Mouse (Mus musculus) ES-E14 (cell line): ENCODE results near the gene Ubl5. TPM values are rescaled to one million over a fixed set of nuclear protein-coding genes. Genes with fewer than 3 reads are reported as not detected.

Experiments
- DNase-seq: peaks from one replicate; pipeline ENCODE4 v3.0.0-alpha.2; 2013; ENCODE audit warnings: low read depth, low spot score
- H3K27ac ChIP-seq: 2 replicates; pipeline ENCODE4 v1.5.1; 2012; ENCODE audit warnings: low read depth, mild to moderate bottlenecking, low read length, moderate library complexity, mixed read lengths; ENCODE audit not compliant: poor library complexity, insufficient read depth, severe bottlenecking
- H3K36me3 ChIP-seq: 2 replicates; pipeline ENCODE4 v1.6.1; 2012; ENCODE audit warnings: mild to moderate bottlenecking, low read length, moderate library complexity, mixed read lengths; ENCODE audit not compliant: control insufficient read depth, poor library complexity, insufficient read depth, severe bottlenecking
- H3K4me1 ChIP-seq, 2 experiments: fragments of 150-350 bp in 1 of 2; sonication (generic) in 1 of 2; 2 replicates each; pipeline ENCODE4 v1.6.1; 2012; ENCODE audit warnings: low read length in 2 of 2, mild to moderate bottlenecking in 1 of 2, mixed read lengths in 1 of 2; ENCODE audit not compliant: control insufficient read depth in 2 of 2, insufficient read depth in 2 of 2, poor library complexity in 1 of 2
- H3K4me3 ChIP-seq, 2 experiments: fragments of 150-350 bp in 1 of 2; sonication (generic) in 1 of 2; 2 replicates each; pipeline ENCODE4 v1.5.1; 2012; ENCODE audit warnings: low read length in 2 of 2, low read depth in 1 of 2, mild to moderate bottlenecking in 1 of 2, mixed read lengths in 1 of 2; ENCODE audit not compliant: insufficient read depth in 1 of 2, poor library complexity in 1 of 2, severe bottlenecking in 1 of 2
- H3K9ac ChIP-seq: 2 replicates; pipeline ENCODE4 v1.6.1; 2012; ENCODE audit warnings: low read depth, mild to moderate bottlenecking, low read length, mixed read lengths; ENCODE audit not compliant: poor library complexity, insufficient read depth, severe bottlenecking
- H3K9me3 ChIP-seq: fragments of 150-350 bp; sonication (generic); 2 replicates; pipeline ENCODE4 v1.6.1; 2012; ENCODE audit warnings: low read depth, mild to moderate bottlenecking, low read length; ENCODE audit not compliant: control insufficient read depth, insufficient read depth
- CHD2 ChIP-seq: IDR thresholded peaks from 2 replicates; pipeline ENCODE4 v1.6.1; 2014; ENCODE audit warnings: mild to moderate bottlenecking, low read depth, low read length, inconsistent platforms
- HCFC1 ChIP-seq: IDR thresholded peaks from 2 replicates; pipeline ENCODE4 v1.6.1; 2012; ENCODE audit warnings: low read length, inconsistent platforms, borderline replicate concordance; ENCODE audit not compliant: insufficient read depth
- MAFK ChIP-seq: IDR thresholded peaks from 2 replicates; pipeline ENCODE4 v1.6.1; 2014; ENCODE audit warnings: mild to moderate bottlenecking, low read depth, low read length, inconsistent platforms; ENCODE audit not compliant: insufficient read depth
- ZC3H11A ChIP-seq: IDR thresholded peaks from 2 replicates; pipeline ENCODE4 v1.6.1; 2012; ENCODE audit warnings: low read depth, mild to moderate bottlenecking, inconsistent platforms, low read length, borderline replicate concordance
- ZNF384 ChIP-seq: IDR thresholded peaks from 2 replicates; pipeline ENCODE4 v1.6.1; 2012; ENCODE audit warnings: low read depth, low read length, inconsistent platforms
- in situ Hi-C, 2 experiments: fragments of 600-800 bp; cut with MboI; formaldehyde crosslinking; loops; one replicate each; pipeline ENCODE4 v1.15.1; 2025; ENCODE audit warnings: low sequenced_read_pairs in 2 of 2, inconsistent platforms in 1 of 2; ENCODE audit not compliant: unreplicated experiment in 2 of 2
- total RNA-seq: library from RNA; depleted of rRNA; stranded (reverse); fragments of 300-350 nt; gene quantifications from 2 replicates; pipeline ENCODE4 v1.2.3, GENCODE M21; 2012

Gene Ubl5
- total RNA-seq, 1 experiment: 224 TPM

DNA sequence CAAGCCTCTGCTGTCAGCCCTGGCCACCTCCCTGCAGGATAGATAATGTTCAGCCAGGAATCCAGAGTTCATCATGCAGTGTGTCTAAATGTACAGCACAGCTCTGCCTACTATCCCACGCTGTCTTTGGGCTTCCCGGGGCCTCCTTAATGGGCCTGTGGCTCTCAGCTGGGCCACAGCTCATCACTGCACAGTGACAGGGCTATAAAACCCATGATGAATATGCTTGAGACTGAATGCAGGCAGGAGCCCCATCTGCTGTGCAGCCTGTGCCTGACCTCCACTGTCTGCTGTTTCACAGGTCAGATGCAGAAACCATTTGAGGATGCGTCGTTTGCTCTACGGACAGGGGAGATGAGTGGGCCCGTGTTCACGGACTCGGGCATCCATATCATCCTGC, 20.2 kb downstream of the Ubl5 start:
- no peak overlapping the region for H3K9ac ChIP-seq

DNA sequence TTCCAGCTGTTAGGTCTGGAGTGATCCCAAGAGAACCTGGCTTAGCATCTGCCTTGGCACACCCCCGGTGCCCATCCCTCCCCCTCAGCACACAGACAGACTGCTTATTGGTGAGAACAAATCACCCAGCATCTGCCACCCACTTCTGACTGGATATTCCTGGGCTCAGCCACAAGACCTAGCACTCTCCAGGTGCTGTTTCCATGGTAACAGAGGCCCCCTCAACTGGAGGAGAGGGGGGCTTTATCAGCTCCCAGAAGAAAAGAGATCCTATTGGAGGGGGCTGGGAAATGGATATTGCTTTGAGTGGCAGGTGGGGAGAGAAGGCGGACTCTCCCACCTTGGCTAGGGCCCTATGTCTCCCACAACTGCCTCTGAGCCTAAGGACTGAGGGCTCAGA, 21.3 kb downstream of the Ubl5 start:
- Histone ChIP-seq H3K36me3 (peaks cover 47% of the 10 kb centered on the region), H3K9me3 (no peaks in the 10 kb centered on the region), H3K4me3 (no peak overlapping the region), H3K27ac (no peak overlapping the region), H3K4me1 (peaks cover 0 to 18% of the 10 kb centered on the region in 2 experiments; a peak in 2 of 4 replicates), H3K9ac (no peak overlapping the region)
- DNase-seq: no peak
- in situ Hi-C loops: no loop called here
- TF ChIP-seq MAFK: no peak
- TF ChIP-seq CHD2: no peak
- TF ChIP-seq ZC3H11A: no peak
- no peak for TF ChIP-seq ZNF384
- TF ChIP-seq HCFC1: no peak

More for the DNA sequence above, 20.2 kb downstream of the Ubl5 start:
- TF ChIP-seq MAFK: no peak
- TF ChIP-seq ZC3H11A: no peak
- no peak for TF ChIP-seq HCFC1
- TF ChIP-seq CHD2: no peak
- TF ChIP-seq ZNF384: no peak
- Histone ChIP-seq H3K4me3 (no peak overlapping the region), H3K9me3 (no peaks in the 10 kb centered on the region), H3K27ac (no peak overlapping the region), H3K36me3 (peaks cover 51% of the 10 kb centered on the region), H3K4me1 (peaks cover 2 to 18% of the 10 kb centered on the region in 2 experiments; a peak in 3 of 4 replicates)
- no peak for DNase-seq
- in situ Hi-C loops: no loop called here

DNA sequence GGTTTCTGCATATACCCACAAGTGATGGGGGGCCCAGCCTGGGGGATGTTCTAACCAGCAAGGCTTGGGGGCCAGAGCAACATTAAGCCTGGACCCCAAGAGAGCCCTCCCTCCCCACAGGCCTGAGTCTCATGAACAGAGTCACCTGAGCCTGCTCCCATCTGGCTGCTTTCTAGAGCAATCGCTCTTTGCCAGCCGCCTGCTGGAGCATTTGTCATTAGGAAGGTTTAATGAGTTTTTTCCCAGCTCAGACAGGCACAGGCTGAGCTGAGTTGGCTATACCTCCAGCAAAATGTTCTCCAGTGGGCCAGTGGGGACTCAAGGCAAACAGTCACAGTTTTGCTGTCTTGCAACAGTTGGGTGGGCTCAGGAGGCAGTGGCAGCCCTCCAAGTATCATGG, 21.7 kb downstream of the Ubl5 start:
- H3K9ac ChIP-seq: no peak overlapping the region
- H3K4me1 ChIP-seq: peaks cover 0 to 16% of the 10 kb centered on the region in 2 experiments; a peak in 2 of 4 replicates
- peaks cover 43% of the 10 kb centered on the region for H3K36me3 ChIP-seq
- H3K4me3 ChIP-seq: no peak overlapping the region
- in situ Hi-C loops: no loop called here
- H3K9me3 ChIP-seq: no peaks in the 10 kb centered on the region
- no peak overlapping the region for H3K27ac ChIP-seq
- no peak for DNase-seq
- no peak for TF ChIP-seq ZC3H11A
- no peak for TF ChIP-seq CHD2
- no peak for TF ChIP-seq HCFC1
- TF ChIP-seq ZNF384: no peak
- no peak for TF ChIP-seq MAFK

DNA sequence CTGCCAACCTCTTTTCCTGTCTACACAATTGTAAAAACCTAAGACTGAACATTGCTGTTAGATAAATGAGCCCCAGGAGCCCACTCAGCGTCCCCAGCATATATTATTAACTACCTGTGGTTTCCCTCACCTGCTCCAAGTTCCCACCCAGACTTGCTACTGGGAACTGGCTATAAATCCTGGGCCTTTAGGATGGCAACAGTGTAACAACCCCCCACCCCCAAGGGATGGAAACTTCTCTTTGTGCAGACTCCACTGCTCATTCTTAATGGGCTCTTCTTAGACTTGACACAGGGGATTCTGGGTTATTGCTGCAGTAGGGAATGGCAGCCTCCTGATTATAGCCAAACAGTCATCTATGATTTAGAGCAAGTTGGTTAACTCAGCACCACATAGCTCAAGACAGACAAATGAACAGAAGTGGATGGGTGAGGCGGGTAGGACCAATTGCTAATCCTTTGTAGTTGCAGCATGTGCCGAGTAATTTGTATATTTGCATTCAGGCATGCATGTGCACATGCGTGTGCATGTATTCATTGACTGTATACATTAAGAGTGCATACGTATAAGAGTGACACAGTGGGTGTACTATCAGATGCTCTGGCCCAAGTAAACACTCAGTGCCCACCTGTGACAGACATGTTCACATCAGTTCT, 22.4 kb downstream of the Ubl5 start:
- Histone ChIP-seq H3K36me3 (peaks cover 41% of the 10 kb centered on the region), H3K9me3 (no peaks in the 10 kb centered on the region), H3K9ac (no peak overlapping the region), H3K27ac (no peak overlapping the region), H3K4me1 (peaks cover 0 to 16% of the 10 kb centered on the region in 2 experiments; a peak in 2 of 4 replicates), H3K4me3 (no peak overlapping the region)
- no peak for DNase-seq
- TF ChIP-seq MAFK (no peak), ZC3H11A (no peak), HCFC1 (no peak), ZNF384 (no peak), CHD2 (no peak)
- in situ Hi-C loops: no loop called here
